Mouse (Mus musculus): ENCODE measurements around the gene Zkscan5.
"Not testable (repeated sequence)": the region's sequence is repeated elsewhere in the genome, so short reads cannot be mapped to it uniquely, and the experiment has no call there.

Zkscan5 gene

GRCm38 (mm10) chr5:145213505-145213904 lies 9.1 kb downstream of the Zkscan5 start:
- no peak for DNase-seq (ENCODE audit: extremely low spot score)

GRCm38 (mm10) chr5:145214679-145215078 lies 10.3 kb downstream of the Zkscan5 start:
- DNase-seq (ENCODE audit: extremely low spot score) = no peak

GRCm38 (mm10) chr5:145217746-145218145 lies 13.4 kb downstream of the Zkscan5 start:
- DNase-seq (ENCODE audit: extremely low spot score) = no peak

- DNase-seq (ENCODE audit: extremely low spot score) = no peak
Observed at GRCm38 (mm10) chr5:145218206-145218605, 13.8 kb downstream of the Zkscan5 start.

GRCm38 (mm10) chr5:145218671-145219070 lies 14.3 kb downstream of the Zkscan5 start:
- DNase-seq (ENCODE audit: extremely low spot score) = no peak

GRCm38 (mm10) chr5:145219981-145220380 lies 15.6 kb downstream of the Zkscan5 start:
- DNase-seq (ENCODE audit: extremely low spot score) = no peak

GRCm38 (mm10) chr5:145222840-145223239 lies 18.5 kb downstream of the Zkscan5 start:
- no peak for DNase-seq (ENCODE audit: extremely low spot score)

GRCm38 (mm10) chr5:145223395-145223794 lies 19.0 kb downstream of the Zkscan5 start:
- DNase-seq (ENCODE audit: extremely low spot score) = no peak

- DNase-seq (ENCODE audit: extremely low spot score) = no peak
Observed at GRCm38 (mm10) chr5:145226453-145226852, 22.1 kb downstream of the Zkscan5 start.

GRCm38 (mm10) chr5:145229283-145229682 lies 24.9 kb downstream of the Zkscan5 start:
- DNase-seq (ENCODE audit: extremely low spot score) = not testable (repeated sequence)

GRCm38 (mm10) chr5:145230641-145231040 lies 26.3 kb downstream of the Zkscan5 start:
- no peak for DNase-seq (ENCODE audit: extremely low spot score)

- peak; percentile 97 for DNase-seq (ENCODE audit: extremely low spot score)
Observed at GRCm38 (mm10) chr5:145231367-145231871, 27.1 kb downstream of the Zkscan5 start, which contains the start of gene Zfp655. Gene Zfp655, plus strand, starts transcription at chr5:145231715.

- no peak for DNase-seq (ENCODE audit: extremely low spot score)
Observed at GRCm38 (mm10) chr5:145231893-145232411, 27.6 kb downstream of the Zkscan5 start.

GRCm38 (mm10) chr5:145234636-145235035 lies 30.3 kb downstream of the Zkscan5 start:
- DNase-seq (ENCODE audit: extremely low spot score) = no peak

- no peak for DNase-seq (ENCODE audit: extremely low spot score)
Observed at GRCm38 (mm10) chr5:145249520-145249919, 45.2 kb downstream of the Zkscan5 start.

Measured in embryo, embryonic 9.5 days (tissue).